Mouse (Mus musculus) c-Kit-positive CD71-positive TER-119-negative erythroid progenitor cells, embryonic 14.5 days (primary cell): Measurements from ENCODE around the gene Cavin1.

Source experiments
- DNase-seq: peaks from one replicate; pipeline ENCODE4 v3.0.0-alpha.2; 2013; ENCODE audit warnings: low read depth

The Cavin1 gene

DNA sequence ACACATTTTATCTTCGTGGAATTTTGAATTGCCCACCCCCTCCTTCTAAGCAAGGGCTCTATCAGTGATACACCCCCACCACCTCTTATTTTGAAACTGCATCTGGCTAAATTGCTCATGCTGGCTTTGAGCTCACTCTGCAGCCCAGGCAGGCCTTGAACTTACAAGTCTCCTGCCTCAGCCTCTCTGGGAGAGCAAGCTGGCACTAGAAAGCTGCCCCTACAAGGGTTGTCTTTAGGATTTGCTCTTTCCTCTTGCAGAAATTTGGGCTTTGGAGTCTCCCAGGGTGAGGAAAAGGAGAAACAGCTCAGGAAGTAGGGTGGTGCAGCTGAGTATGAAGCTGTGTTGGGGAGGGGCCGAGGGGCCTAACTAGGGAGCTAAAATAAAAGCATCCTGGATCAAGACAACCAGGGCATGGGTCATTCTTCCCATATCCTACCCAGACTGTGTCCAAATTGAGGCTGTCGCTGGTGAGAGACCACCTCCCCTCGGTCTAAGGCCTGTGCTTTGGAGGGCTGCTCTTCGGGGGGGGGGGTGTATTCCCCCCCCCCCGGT, 12.7 kb downstream of the Cavin1 start:
- DNase-seq: no peak

DNA sequence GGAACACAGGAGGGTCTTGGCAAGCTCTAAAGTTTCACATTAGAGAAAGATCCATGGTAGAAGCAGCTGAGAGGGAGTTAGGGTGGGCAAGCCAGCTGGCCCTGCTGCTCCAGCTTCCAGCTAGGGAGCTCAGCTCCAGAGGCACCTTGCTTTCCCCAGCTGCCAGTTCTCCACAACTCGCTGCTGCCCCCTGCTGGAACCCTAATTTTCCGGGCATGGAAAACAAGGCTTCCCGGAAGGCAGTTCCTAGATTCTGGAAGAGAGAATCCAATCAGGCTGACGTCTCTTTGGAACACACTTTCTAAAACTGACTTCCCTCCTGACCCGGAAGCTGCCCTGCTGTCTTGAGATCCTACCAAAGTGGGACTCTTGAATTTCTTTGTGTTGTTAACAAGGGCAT, 13.4 kb downstream of the Cavin1 start:
- no peak for DNase-seq

GRCm38 (mm10) chr11:100949540-100949939, 21.1 kb downstream of the Cavin1 start:
- DNase-seq: no peak

DNA sequence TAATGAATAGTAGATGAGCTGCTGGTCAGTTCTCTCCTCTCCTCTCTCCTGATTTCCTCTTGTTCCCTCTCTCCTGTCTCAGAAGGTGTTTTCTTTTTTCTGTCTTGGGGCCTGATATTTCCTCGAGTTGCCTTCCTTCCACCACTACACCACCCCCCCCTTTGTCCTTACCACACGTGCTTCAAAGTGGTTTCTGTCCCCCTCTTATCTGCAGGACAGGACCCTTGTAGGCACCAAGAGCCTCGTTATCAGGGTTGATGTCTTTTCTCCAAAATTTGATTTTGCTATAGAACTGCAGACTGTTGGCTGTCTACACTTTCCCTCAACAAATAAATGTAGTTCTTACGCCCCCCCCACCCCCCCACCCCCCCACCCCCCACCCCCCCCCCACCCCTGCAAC, 22.4 kb downstream of the Cavin1 start:
- DNase-seq: no peak

- DNase-seq: no peak
Observed at GRCm38 (mm10) chr11:100947548-100947947, 23.1 kb downstream of the Cavin1 start.

DNA sequence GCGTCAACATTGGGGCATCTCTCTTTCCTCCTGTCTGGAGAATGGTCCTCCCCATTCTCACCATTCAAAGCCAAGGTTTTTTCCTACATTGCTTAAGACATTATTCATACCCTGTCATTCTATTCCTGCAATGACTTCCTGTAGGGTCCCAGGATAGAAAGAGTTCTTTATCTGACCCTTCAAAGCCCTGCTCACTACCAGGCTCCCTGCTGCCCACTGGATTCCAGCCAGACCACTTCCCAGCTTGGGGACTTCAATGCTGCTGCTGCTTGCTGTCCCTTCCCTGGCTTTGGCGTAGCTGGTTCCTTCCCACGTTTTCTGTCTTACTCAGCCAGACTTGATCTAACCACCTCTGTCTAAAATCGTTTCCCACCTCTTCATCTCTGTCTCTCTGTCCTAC, 23.8 kb downstream of the Cavin1 start:
- no peak for DNase-seq

DNA sequence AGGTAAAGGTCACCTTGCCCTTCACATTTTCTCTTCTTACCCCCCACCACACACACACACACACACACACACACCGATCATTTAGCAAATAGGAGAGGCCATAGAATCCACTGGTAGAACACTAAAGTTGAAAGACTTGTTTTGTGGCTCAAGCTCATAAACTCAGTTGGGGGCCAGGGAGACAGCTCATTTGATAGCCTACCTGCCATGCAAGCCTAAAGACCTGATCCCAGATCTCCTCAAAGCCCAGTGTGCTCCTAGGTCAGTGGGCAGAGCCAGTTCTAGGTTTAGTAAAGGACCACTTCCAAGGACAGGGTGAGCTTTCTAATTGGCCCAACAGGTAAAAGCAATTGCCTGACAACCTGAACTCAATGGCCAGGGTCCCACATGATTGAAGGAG, 28.3 kb downstream of the Cavin1 start:
- DNase-seq: no peak

DNA sequence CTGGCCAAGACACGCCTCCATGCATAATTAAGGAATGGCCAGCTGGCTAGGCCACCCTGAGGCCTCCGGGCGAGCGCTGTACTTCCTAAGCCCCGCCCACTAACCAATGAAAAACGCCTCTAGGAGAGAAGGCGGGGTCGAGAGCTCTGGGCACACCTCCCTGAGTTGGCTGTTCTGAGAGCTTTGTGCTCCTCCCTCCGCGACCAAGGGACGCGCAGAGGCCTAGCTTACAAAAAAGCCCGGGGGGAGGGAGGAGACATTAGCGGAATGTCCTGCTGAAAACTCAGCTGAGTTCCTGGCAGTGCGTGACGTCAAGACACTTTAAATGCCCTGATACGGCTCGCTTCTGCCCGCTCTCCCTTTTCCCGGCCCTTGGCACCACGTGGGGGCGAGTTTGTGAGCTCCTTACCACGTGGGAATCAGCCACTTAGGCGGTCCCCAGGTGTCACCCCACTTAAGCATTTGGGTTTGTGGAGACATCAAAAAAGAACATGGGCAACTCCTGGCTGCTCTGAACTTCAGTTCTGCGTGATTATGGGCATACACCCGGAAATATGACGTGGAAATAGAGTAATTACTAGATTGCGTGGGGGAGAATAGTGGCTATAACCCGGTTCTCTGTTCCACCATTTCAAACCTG, 31.1 kb downstream of the Cavin1 start, which contains the start of gene Stat3:
Gene Stat3 (minus strand): TSS at position 29 of the 640 bp plus-strand sequence.
- peak; percentile 100 for DNase-seq

- DNase-seq: no peak
Observed at GRCm38 (mm10) chr11:100938711-100939511, 31.8 kb downstream of the Cavin1 start.

GRCm38 (mm10) chr11:100938112-100938511, 32.6 kb downstream of the Cavin1 start:
- no peak for DNase-seq

- DNase-seq: no peak
Observed at GRCm38 (mm10) chr11:100937295-100937694, 33.4 kb downstream of the Cavin1 start.

GRCm38 (mm10) chr11:100935373-100936355, 35.0 kb downstream of the Cavin1 start:
- DNase-seq: no peak

DNA sequence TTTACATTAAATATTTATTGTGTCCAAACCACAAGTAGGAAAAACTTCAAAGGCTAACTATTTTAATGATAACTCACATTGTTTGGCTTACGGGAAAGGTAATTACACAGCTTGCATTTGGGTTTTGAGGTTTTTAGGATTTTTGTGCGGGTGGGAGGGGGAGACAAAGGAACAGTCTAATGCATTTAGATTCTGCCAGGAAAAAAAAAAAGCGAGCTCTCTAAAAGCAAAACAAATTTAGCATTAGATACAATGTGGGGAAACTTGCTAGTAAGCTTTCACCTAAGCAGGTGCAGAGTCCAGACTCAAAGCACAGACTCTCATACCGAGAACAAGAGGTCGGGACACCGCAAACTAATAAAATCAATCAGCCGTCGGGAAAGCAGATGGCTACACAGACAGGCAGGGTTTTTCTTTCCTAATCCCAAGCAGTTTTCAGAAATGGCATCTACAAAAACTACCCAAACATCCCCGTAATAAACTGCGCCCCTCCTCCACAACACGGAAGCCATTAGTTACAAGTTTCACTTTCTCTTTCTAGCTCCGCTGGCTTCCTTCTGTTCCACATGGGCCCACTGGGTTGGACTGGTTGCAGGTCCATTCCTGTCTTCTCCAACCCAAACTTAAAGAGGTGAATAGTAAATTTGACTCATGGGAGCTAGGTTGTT, 39.3 kb downstream of the Cavin1 start:
- DNase-seq: no peak

GRCm38 (mm10) chr11:100930611-100931010, 40.1 kb downstream of the Cavin1 start:
- DNase-seq: no peak

DNA sequence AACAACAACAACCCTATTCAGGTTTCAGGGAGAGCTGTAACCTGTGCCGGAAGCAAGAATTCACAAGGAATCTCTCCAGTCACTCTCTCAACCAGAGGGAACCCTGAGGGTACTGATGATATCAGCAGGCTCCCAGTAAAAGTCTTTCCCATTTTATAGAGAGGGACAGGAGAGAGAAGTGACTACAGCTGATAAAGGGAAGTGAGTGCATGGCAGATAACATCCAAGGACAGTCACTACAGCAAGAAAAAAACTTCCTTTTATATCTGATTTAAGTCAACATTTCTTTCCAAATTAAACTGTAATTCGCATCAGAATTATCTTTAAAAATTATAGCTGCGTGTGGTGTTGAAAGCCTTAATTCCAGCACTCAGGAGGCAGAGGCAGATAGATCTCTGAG, 43.3 kb downstream of the Cavin1 start:
- DNase-seq: no peak

GRCm38 (mm10) chr11:100924386-100924919, 46.2 kb downstream of the Cavin1 start:
- no peak for DNase-seq

- DNase-seq: no peak
Observed at GRCm38 (mm10) chr11:100920887-100921624, 49.6 kb downstream of the Cavin1 start.

- DNase-seq: no peak
Observed at GRCm38 (mm10) chr11:100918007-100918406, 52.7 kb downstream of the Cavin1 start.

GRCm38 (mm10) chr11:100916432-100916971, 54.2 kb downstream of the Cavin1 start:
- DNase-seq: no peak

DNA sequence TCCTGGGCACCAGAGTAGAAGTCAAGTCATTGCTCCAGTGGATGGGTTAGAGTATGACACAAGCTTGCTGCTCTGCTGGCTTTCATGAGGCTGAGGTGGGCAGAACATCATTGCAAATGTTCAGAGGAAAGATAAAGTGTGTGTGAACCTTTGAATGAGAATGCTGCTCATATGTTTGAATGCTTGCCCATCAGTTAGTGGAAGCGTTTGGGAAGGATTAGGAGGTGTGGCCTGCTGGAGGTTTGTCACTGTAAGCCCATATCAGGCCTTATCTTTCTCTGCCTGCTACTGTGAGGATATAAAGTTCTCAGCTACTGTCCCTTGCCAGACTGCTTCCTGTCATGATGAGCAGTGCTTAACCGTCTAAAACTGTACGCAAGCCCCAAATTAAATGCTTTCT, 55.6 kb downstream of the Cavin1 start:
- no peak for DNase-seq
